ENCODE assay signal across 8 mouse cellular contexts in the genomic region with DNA sequence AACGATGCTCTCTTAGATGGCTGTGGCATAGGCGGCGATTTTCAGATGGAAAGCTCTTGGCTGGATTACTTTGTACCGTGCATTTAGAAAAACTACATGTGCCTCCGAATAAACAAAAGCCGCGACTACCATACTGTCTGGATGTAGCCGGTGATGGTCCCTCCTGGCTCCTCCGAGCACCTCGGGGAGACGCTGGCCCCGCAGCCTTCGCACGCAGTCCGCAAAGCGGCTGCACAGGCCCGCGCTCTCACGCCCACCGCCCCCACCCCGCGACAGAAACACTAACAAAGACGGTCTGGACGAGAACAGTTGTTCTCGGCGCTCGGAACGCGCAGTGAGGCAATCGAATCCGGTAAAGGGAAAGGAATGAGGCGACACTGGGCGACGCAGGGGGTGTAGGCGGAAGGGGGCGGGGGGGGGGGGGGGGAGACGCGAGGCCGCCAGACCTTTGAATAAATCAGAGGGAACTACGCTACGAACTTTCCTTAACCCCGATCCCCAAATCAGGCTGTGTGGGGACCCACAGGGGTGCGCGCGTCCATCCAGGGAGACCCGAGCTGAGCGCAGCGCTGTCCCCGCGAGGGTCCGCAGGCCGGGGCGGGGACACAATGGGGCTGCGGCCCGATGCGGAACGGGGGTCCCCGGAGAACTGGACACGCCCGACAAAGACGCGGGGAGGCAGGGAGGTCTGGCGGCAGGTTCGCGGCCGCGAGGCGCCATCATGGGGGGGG. TPM values are rescaled to one million over a fixed set of nuclear protein-coding genes. Genes with fewer than 3 reads are reported as not detected.
DNase-seq lines count a peak whose midpoint lies in the region; ATAC-seq and TF ChIP-seq lines count a peak whose summit lies in the region.

No protein-coding gene starts in this region.

- H3K4me3 ChIP-seq in cerebellum, adult 2 months (replicated peaks; ENCODE audit: insufficient read depth, low read depth, low read length) = peak overlapping the region; percentile 72
- H3K4me3 ChIP-seq in embryonic fibroblast, embryonic 13.5 days (ENCODE audit: insufficient read depth, low read length) = peak overlapping the region; percentile 84
- peak overlapping the region; percentile 82 for H3K4me3 ChIP-seq in hindbrain, embryonic 10.5 days
- H3K4me3 ChIP-seq in limb, embryonic 12.5 days (replicated peaks) = peak overlapping the region; percentile 85
- peak overlapping the region; percentile 80 for H3K4me3 ChIP-seq in midbrain, embryonic 12.5 days
- H3K4me3 ChIP-seq in stomach, embryonic 16.5 days (replicated peaks; ENCODE audit: low read length) = peak overlapping the region; percentile 91

- H3K36me3 ChIP-seq in hindbrain, embryonic 10.5 days = no peaks in the 10 kb centered on the region
- no peaks in the 10 kb centered on the region for H3K36me3 ChIP-seq in limb, embryonic 12.5 days
- no peaks in the 10 kb centered on the region for H3K36me3 ChIP-seq in midbrain, embryonic 12.5 days
- no peaks in the 10 kb centered on the region for H3K36me3 ChIP-seq in stomach, embryonic 16.5 days (ENCODE audit: control insufficient read depth, insufficient read depth, low read length)

- peaks cover 8% of the 10 kb centered on the region for H3K4me1 ChIP-seq in cerebellum, adult 2 months (ENCODE audit: control insufficient read depth, insufficient read depth, low read length)
- H3K4me1 ChIP-seq in embryonic fibroblast, embryonic 13.5 days (ENCODE audit: control insufficient read depth, insufficient read depth, low read length) = peaks cover 3% of the 10 kb centered on the region
- peaks cover 37% of the 10 kb centered on the region for H3K4me1 ChIP-seq in hindbrain, embryonic 10.5 days (replicated peaks)
- peaks cover 28% of the 10 kb centered on the region for H3K4me1 ChIP-seq in limb, embryonic 12.5 days (replicated peaks)
- peaks cover 35% of the 10 kb centered on the region for H3K4me1 ChIP-seq in midbrain, embryonic 12.5 days
- H3K4me1 ChIP-seq in stomach, embryonic 16.5 days (ENCODE audit: control insufficient read depth, insufficient read depth, low read length) = peaks cover 20% of the 10 kb centered on the region

- no peaks in the 10 kb centered on the region for H3K9me3 ChIP-seq in hindbrain, embryonic 10.5 days
- no peaks in the 10 kb centered on the region for H3K9me3 ChIP-seq in limb, embryonic 12.5 days
- no peaks in the 10 kb centered on the region for H3K9me3 ChIP-seq in midbrain, embryonic 12.5 days
- no peaks in the 10 kb centered on the region for H3K9me3 ChIP-seq in stomach, embryonic 16.5 days (replicated peaks; ENCODE audit: control insufficient read depth, low read length)

- peak; percentile 7; the same call in 1 of the 2 replicates for ATAC-seq in limb, embryonic 12.5 days (ENCODE audit: insufficient number of reproducible peaks, insufficient read depth, low FRiP score, low TSS enrichment, low read depth)
- peak; percentile 71 for ATAC-seq in midbrain, embryonic 12.5 days (ENCODE audit: low FRiP score, low read depth)
- ATAC-seq in stomach, embryonic 16.5 days (ENCODE audit: insufficient read depth, low FRiP score) = peak; percentile 44

- TF ChIP-seq CTCF in cerebellum, adult 2 months (IDR thresholded peaks at IDR 0.05; ENCODE audit: borderline replicate concordance, insufficient read depth, low read depth, low read length) = no peak
- TF ChIP-seq CTCF in embryonic fibroblast, embryonic 13.5 days (IDR thresholded peaks at IDR 0.05; ENCODE audit: borderline replicate concordance, insufficient read depth, low read length) = no peak

- WGBS in cerebellum, adult 2 months = under 1% methylated on average over 66 of the region's 68 CpGs
- WGBS in hindbrain, embryonic 10.5 days = under 1% methylated on average over 62 of the region's 68 CpGs
- WGBS in limb, embryonic 12.5 days = 1% methylated on average over 63 of the region's 68 CpGs
- under 1% methylated on average over 55 of the region's 68 CpGs for WGBS in midbrain, embryonic 12.5 days
- WGBS in stomach, embryonic 16.5 days = under 1% methylated on average over 64 of the region's 68 CpGs

- H3K27ac ChIP-seq in cerebellum, adult 2 months (ENCODE audit: insufficient read depth, low read length) = peak overlapping the region; percentile 70
- H3K27ac ChIP-seq in embryonic fibroblast, embryonic 13.5 days (ENCODE audit: insufficient read depth, low read length) = peak overlapping the region; percentile 76; the same call in 1 of the 2 replicates
- peak overlapping the region; percentile 99 for H3K27ac ChIP-seq in hindbrain, embryonic 10.5 days
- H3K27ac ChIP-seq in limb, embryonic 12.5 days = peak overlapping the region; percentile 97
- H3K27ac ChIP-seq in midbrain, embryonic 12.5 days (replicated peaks) = peak overlapping the region; percentile 95
- H3K27ac ChIP-seq in stomach, embryonic 16.5 days (ENCODE audit: low read length) = peak overlapping the region; percentile 97

- H3K27me3 ChIP-seq in cerebellum, adult 2 months (ENCODE audit: control insufficient read depth, insufficient read depth, low read length) = no peaks in the 10 kb centered on the region
- H3K27me3 ChIP-seq in hindbrain, embryonic 10.5 days (ENCODE audit: insufficient read depth, poor library complexity, severe bottlenecking) = no peaks in the 10 kb centered on the region
- H3K27me3 ChIP-seq in limb, embryonic 12.5 days = no peaks in the 10 kb centered on the region
- no peaks in the 10 kb centered on the region for H3K27me3 ChIP-seq in midbrain, embryonic 12.5 days
- no peaks in the 10 kb centered on the region for H3K27me3 ChIP-seq in stomach, embryonic 16.5 days (ENCODE audit: control insufficient read depth, insufficient read depth, low read length)

- DNase-seq in cerebellum, adult 2 months = peak; percentile 47 to 59
- DNase-seq in cerebellum, adult 9-10 months = no peak
- DNase-seq in adipocyte (ENCODE audit: low spot score) = peak; percentile 67
- peak; percentile 74 for DNase-seq in hindbrain, embryonic 10.5 days (ENCODE audit: low spot score)

- peak overlapping the region; percentile 97 for H3K9ac ChIP-seq in limb, embryonic 12.5 days (replicated peaks)
- peak overlapping the region; percentile 92 for H3K9ac ChIP-seq in midbrain, embryonic 12.5 days (replicated peaks)
- H3K9ac ChIP-seq in stomach, embryonic 16.5 days (ENCODE audit: low read length) = peak overlapping the region; percentile 97

- 0 out of 2 replicates have a peak, but pooled peaks have one; percentile 20 for TF ChIP-seq POLR2A in cerebellum, adult 2 months (IDR thresholded peaks at IDR 0.05; ENCODE audit: borderline replicate concordance, insufficient read depth, low read length)
- TF ChIP-seq POLR2A in embryonic fibroblast, embryonic 13.5 days (IDR thresholded peaks at IDR 0.05; ENCODE audit: low read depth, low read length) = no peak; the same call in 1 of the 2 replicates

- peak overlapping the region; percentile 77 for H3K4me2 ChIP-seq in limb, embryonic 12.5 days
- peak overlapping the region; percentile 60 for H3K4me2 ChIP-seq in midbrain, embryonic 12.5 days (replicated peaks)
- H3K4me2 ChIP-seq in stomach, embryonic 16.5 days (ENCODE audit: low read depth, low read length) = peak overlapping the region; percentile 75

RNA-seq across cellular contexts. Expression of a gene that starts 0.9 kb away (rescaled TPM):
- polyA plus RNA-seq in cerebellum, adult 2 months (2012; rRNA removed) = 29.1 and 29.5 TPM in 2 replicates
- polyA plus RNA-seq in embryonic fibroblast, embryonic 13.5 days (2011; ENCODE audit: insufficient read length, low read depth, missing spikeins) = 27.3 and 30.5 TPM in 2 replicates
- 41.5 and 45.9 TPM in 2 replicates for polyA plus RNA-seq in hindbrain, embryonic 10.5 days (2016; fragmentation: Nextera tagmentation; extraction: Ambion mirVana)
- polyA plus RNA-seq in limb, embryonic 12.5 days (2016; fragmentation: Nextera tagmentation; extraction: Ambion mirVana) = 46.3 and 52.8 TPM in 2 replicates
- polyA plus RNA-seq in midbrain, embryonic 12.5 days (2016; fragmentation: Nextera tagmentation; extraction: Ambion mirVana) = 64.3 and 70.6 TPM in 2 replicates
- 33.0 and 37.4 TPM in 2 replicates for polyA plus RNA-seq in stomach, embryonic 16.5 days (2015; fragmentation: Nextera tagmentation; extraction: Ambion mirVana)

Comparison
In these comparisons a context has a peak if more than half of its experiments do, and no peak if none do; other contexts are left out.
1. ATAC-seq: peak in every context shown above with its lines; median percentile 71 in midbrain, embryonic 12.5 days; 44 in stomach, embryonic 16.5 days; 7 in limb, embryonic 12.5 days.